8 mouse cellular contexts compared by ENCODE assay signal in the genomic region with DNA sequence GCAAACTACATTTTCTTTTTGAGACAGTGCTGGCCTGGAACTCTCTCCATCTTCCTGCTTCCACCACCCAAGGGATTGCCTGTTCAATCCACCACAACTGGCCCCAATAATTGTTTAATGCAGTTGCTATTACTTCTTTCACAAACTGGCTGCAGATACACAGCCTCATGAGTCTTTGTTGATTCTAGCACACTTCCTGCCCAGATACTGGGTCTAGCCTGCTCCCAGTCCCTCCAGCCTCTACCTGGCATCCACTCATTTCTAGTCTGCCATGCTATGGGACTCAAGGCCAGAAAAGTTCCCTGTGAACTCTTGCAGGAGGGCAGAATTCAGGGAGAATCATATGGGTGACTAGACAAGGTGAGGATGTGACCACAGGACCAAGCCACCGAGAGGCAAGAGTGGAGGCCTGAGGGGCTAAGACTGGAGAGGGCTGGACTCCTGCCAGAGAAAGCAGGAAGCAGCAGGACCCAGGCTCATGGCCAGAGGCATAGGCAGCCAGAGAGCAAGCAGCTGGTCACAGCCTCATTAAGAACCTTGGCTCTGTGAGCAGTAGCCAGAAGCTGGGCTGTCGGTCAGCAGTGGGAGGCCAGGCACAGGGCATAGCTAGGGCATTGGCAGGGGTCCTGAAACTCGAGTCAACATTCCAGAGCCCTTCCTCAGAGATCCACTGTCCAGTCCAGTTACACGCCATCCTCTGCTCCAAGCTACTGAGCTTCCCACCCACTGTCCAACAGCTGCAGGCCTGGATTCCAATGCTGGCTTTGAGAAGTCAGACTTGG. TPM values are rescaled to one million over a fixed set of nuclear protein-coding genes. Genes with fewer than 3 reads are reported as not detected.
DNase-seq lines count a peak whose midpoint lies in the region; ATAC-seq and TF ChIP-seq lines count a peak whose summit lies in the region.

No protein-coding gene starts in this region.

- no peak overlapping the region for H3K9ac ChIP-seq in embryonic facial prominence, embryonic 14.5 days (ENCODE audit: low read depth, low read length)
- H3K9ac ChIP-seq in limb, embryonic 13.5 days, result no peak overlapping the region
- no peak overlapping the region for H3K9ac ChIP-seq in midbrain, embryonic 16.5 days (ENCODE audit: low read depth, low read length)

- H3K36me3 ChIP-seq in embryonic facial prominence, embryonic 14.5 days (ENCODE audit: control insufficient read depth, insufficient read depth, low read length), result no peaks in the 10 kb centered on the region
- H3K36me3 ChIP-seq in embryonic facial prominence, embryonic 10.5 days (replicated peaks), result no peaks in the 10 kb centered on the region
- no peaks in the 10 kb centered on the region for H3K36me3 ChIP-seq in limb, embryonic 13.5 days
- no peaks in the 10 kb centered on the region for H3K36me3 ChIP-seq in midbrain, embryonic 16.5 days (ENCODE audit: control insufficient read depth, insufficient read depth, low read length)

- DNase-seq in embryonic facial prominence, embryonic 14.5 days (ENCODE audit: low spot score), result peak; percentile 64
- no peak for DNase-seq in embryonic facial prominence, embryonic 10.5 days (ENCODE audit: low spot score)
- peak; percentile 92 for DNase-seq in Patski (ENCODE audit: low read depth, low spot score)
- DNase-seq in gastrocnemius, postnatal 25 days, result peak; percentile 85
- DNase-seq in induced T-regulatory cell, adult 2 months (ENCODE audit: low read depth), result peak; percentile 55
- no peak for DNase-seq in spleen, postnatal 14 days (ENCODE audit: low spot score in 2 of 2)

- no peak for TF ChIP-seq CTCF in Patski (IDR thresholded peaks at IDR 0.05)

- no peaks in the 10 kb centered on the region for H3K9me3 ChIP-seq in embryonic facial prominence, embryonic 14.5 days (ENCODE audit: control insufficient read depth, low read length)
- H3K9me3 ChIP-seq in embryonic facial prominence, embryonic 10.5 days, result no peaks in the 10 kb centered on the region
- H3K9me3 ChIP-seq in limb, embryonic 13.5 days, result no peaks in the 10 kb centered on the region
- H3K9me3 ChIP-seq in midbrain, embryonic 16.5 days (replicated peaks; ENCODE audit: control insufficient read depth, low read length, poor library complexity, severe bottlenecking), result no peaks in the 10 kb centered on the region

- peaks cover 4% of the 10 kb centered on the region; the same call in 1 of the 2 replicates for H3K4me1 ChIP-seq in embryonic facial prominence, embryonic 14.5 days (ENCODE audit: control insufficient read depth, insufficient read depth, low read length)
- no peaks in the 10 kb centered on the region for H3K4me1 ChIP-seq in embryonic facial prominence, embryonic 10.5 days
- peaks cover 18% of the 10 kb centered on the region for H3K4me1 ChIP-seq in limb, embryonic 13.5 days
- H3K4me1 ChIP-seq in midbrain, embryonic 16.5 days (ENCODE audit: control insufficient read depth, insufficient read depth, low read length), result no peaks in the 10 kb centered on the region

- 19% methylated on average over 4 of the region's 4 CpGs for WGBS in embryonic facial prominence, embryonic 14.5 days
- 47% methylated on average over 4 of the region's 4 CpGs for WGBS in embryonic facial prominence, embryonic 10.5 days
- 18% methylated on average over 4 of the region's 4 CpGs for WGBS in limb, embryonic 13.5 days
- 50% methylated on average over 4 of the region's 4 CpGs for WGBS in midbrain, embryonic 16.5 days

- in situ Hi-C loops in Patski (cut with MboI; ENCODE audit: low pct_unique_long_range_greater_than_20kb), result no loop called here

- H3K27me3 ChIP-seq in embryonic facial prominence, embryonic 14.5 days (replicated peaks; ENCODE audit: control insufficient read depth, insufficient read depth, low read length), result no peaks in the 10 kb centered on the region
- no peaks in the 10 kb centered on the region for H3K27me3 ChIP-seq in embryonic facial prominence, embryonic 10.5 days (replicated peaks; ENCODE audit: low read depth, poor library complexity, severe bottlenecking)
- no peaks in the 10 kb centered on the region for H3K27me3 ChIP-seq in Patski
- no peaks in the 10 kb centered on the region; the same call in 1 of the 2 replicates for H3K27me3 ChIP-seq in limb, embryonic 13.5 days
- H3K27me3 ChIP-seq in midbrain, embryonic 16.5 days (ENCODE audit: control insufficient read depth, insufficient read depth, low read depth, low read length), result no peaks in the 10 kb centered on the region

- no peak overlapping the region for H3K27ac ChIP-seq in embryonic facial prominence, embryonic 14.5 days (replicated peaks; ENCODE audit: low read depth, low read length)
- no peak overlapping the region for H3K27ac ChIP-seq in embryonic facial prominence, embryonic 10.5 days (replicated peaks)
- H3K27ac ChIP-seq in limb, embryonic 13.5 days, result peak overlapping the region; percentile 65
- H3K27ac ChIP-seq in midbrain, embryonic 16.5 days (ENCODE audit: low read length), result no peak overlapping the region

- ATAC-seq in embryonic facial prominence, embryonic 14.5 days (ENCODE audit: low read depth), result peak; percentile 65; the same call in 1 of the 2 replicates
- peak; percentile 99 for ATAC-seq in Patski
- peak; percentile 78 for ATAC-seq in limb, embryonic 13.5 days (ENCODE audit: low FRiP score, low read depth)
- ATAC-seq in midbrain, embryonic 16.5 days, result peak; percentile 48; the same call in 1 of the 2 replicates

- H3K4me2 ChIP-seq in embryonic facial prominence, embryonic 14.5 days (ENCODE audit: low read depth, low read length), result no peak overlapping the region
- no peak overlapping the region for H3K4me2 ChIP-seq in limb, embryonic 13.5 days (replicated peaks)
- H3K4me2 ChIP-seq in midbrain, embryonic 16.5 days (ENCODE audit: low read length), result no peak overlapping the region

- POLR2A ChIA-PET in Patski (lab: Charles Lee), result no interaction called here

- H3K4me3 ChIP-seq in embryonic facial prominence, embryonic 14.5 days (ENCODE audit: low read depth, low read length), result no peak overlapping the region
- H3K4me3 ChIP-seq in embryonic facial prominence, embryonic 10.5 days, result no peak overlapping the region
- no peak overlapping the region for H3K4me3 ChIP-seq in limb, embryonic 13.5 days
- no peak overlapping the region for H3K4me3 ChIP-seq in midbrain, embryonic 16.5 days (ENCODE audit: low read depth, low read length)

- CTCF ChIA-PET in Patski (lab: Charles Lee), result interaction anchor here (1.3 kb wide), 1 partner anchor 12 kb away, joined by 3 read pairs; no protein-coding TSS in a partner anchor

RNA-seq across cellular contexts. Expression of gene Tnfrsf1b, which starts 7.4 kb away (rescaled TPM):
- 3.9 and 4.5 TPM in 2 replicates for polyA plus RNA-seq in embryonic facial prominence, embryonic 14.5 days (2014; fragmentation: Nextera tagmentation; extraction: Ambion mirVana)
- polyA plus RNA-seq in embryonic facial prominence, embryonic 10.5 days (2016; fragmentation: Nextera tagmentation; extraction: Ambion mirVana), result 1.6 and 1.9 TPM in 2 replicates
- 0.12 TPM for polyA plus RNA-seq in Patski (2021)
- 1 to 10 TPM; 2.2 to 3.7 TPM for total RNA-seq in gastrocnemius, postnatal 25 days (2021)
- 2.9 and 3.1 TPM in 2 replicates for polyA plus RNA-seq in limb, embryonic 13.5 days (2015; fragmentation: Nextera tagmentation; extraction: Ambion mirVana)
- polyA plus RNA-seq in midbrain, embryonic 16.5 days (2015; fragmentation: Nextera tagmentation; extraction: Ambion mirVana), result 4.0 and 4.2 TPM in 2 replicates

RNA-seq across cellular contexts. Expression of gene Vps13d, which starts 44.4 kb away (rescaled TPM):
- 14.5 and 16.0 TPM in 2 replicates for polyA plus RNA-seq in embryonic facial prominence, embryonic 14.5 days (2014; fragmentation: Nextera tagmentation; extraction: Ambion mirVana)
- polyA plus RNA-seq in embryonic facial prominence, embryonic 10.5 days (2016; fragmentation: Nextera tagmentation; extraction: Ambion mirVana), result 4.5 and 5.2 TPM in 2 replicates
- polyA plus RNA-seq in Patski (2021), result 36.6 TPM
- total RNA-seq in gastrocnemius, postnatal 25 days (2021), result 10 to 100 TPM; 26.7 to 32.8 TPM
- polyA plus RNA-seq in limb, embryonic 13.5 days (2015; fragmentation: Nextera tagmentation; extraction: Ambion mirVana), result 10.4 and 13.1 TPM in 2 replicates
- polyA plus RNA-seq in midbrain, embryonic 16.5 days (2015; fragmentation: Nextera tagmentation; extraction: Ambion mirVana), result 8.9 and 9.7 TPM in 2 replicates

Comparison
In these comparisons a context has a peak if more than half of its experiments do, and no peak if none do; other contexts are left out.
1. DNase-seq: peak in embryonic facial prominence, embryonic 14.5 days (single experiment), Patski (single experiment), gastrocnemius, postnatal 25 days (single experiment) and induced T-regulatory cell, adult 2 months (single experiment); none in embryonic facial prominence, embryonic 10.5 days (single experiment) and spleen, postnatal 14 days (0 of 2).
2. ATAC-seq: peak in every context shown above with its lines; median percentile 99 in Patski; 78 in limb, embryonic 13.5 days; 65 in embryonic facial prominence, embryonic 14.5 days; 48 in midbrain, embryonic 16.5 days.